Mouse (Mus musculus): Measurements from ENCODE around the gene Fam173a.

- no peak for TF ChIP-seq CTCF (IDR thresholded peaks at IDR 0.05; ENCODE audit: insufficient read depth, low read length)
- no peak for TF ChIP-seq POLR2A (IDR thresholded peaks at IDR 0.05; ENCODE audit: borderline replicate concordance, extremely low read depth, low read depth, low read length)
Measured at GRCm38 (mm10) chr17:25808789-25809605, 16.3 kb upstream of the Fam173a start, which contains the start of gene Fbxl16.
